Mouse (Mus musculus): ENCODE measurements around the gene Bnc2. TPM values are rescaled to one million over a fixed set of nuclear protein-coding genes. Genes with fewer than 3 reads are reported as not detected.

The Bnc2 gene
- polyA plus RNA-seq, 1 experiment, result 6.4 TPM

- peaks cover 25% of the 10 kb centered on the region for H3K79me2 ChIP-seq (ENCODE audit: control insufficient read depth, insufficient read depth)
- TF ChIP-seq SRF (IDR thresholded peaks at IDR 0.05; ENCODE audit: control insufficient read depth, insufficient read length, low read depth) (no peak), USF1 (IDR thresholded peaks at IDR 0.05; ENCODE audit: low read depth) (no peak), TCF3 (IDR thresholded peaks at IDR 0.05; ENCODE audit: insufficient read length, low read depth) (no peak), POLR2AphosphoS2 (IDR thresholded peaks at IDR 0.05; ENCODE audit: insufficient read length, low read depth) (no peak), REST (IDR thresholded peaks at IDR 0.05; ENCODE audit: insufficient read depth, insufficient read length) (no peak), MYOD1 (IDR thresholded peaks at IDR 0.05; ENCODE audit: control insufficient read depth in 1 of 3, insufficient read length in 2 of 3, low read depth in 2 of 3) (no peak), CEBPB (IDR thresholded peaks at IDR 0.05; ENCODE audit: insufficient read depth, poor library complexity, severe bottlenecking) (no peak), MAX (IDR thresholded peaks at IDR 0.05; ENCODE audit: low read depth) (no peak), POLR2A (IDR thresholded peaks at IDR 0.05; ENCODE audit: insufficient read length, low read depth) (no peak), E2F4 (IDR thresholded peaks at IDR 0.05; ENCODE audit: insufficient read depth) (no peak), MYOG (IDR thresholded peaks at IDR 0.05; ENCODE audit: control insufficient read depth in 1 of 3, insufficient read depth in 1 of 3, insufficient read length in 2 of 3, low read depth in 2 of 3) (no peak), TCF12 (IDR thresholded peaks at IDR 0.05; ENCODE audit: insufficient read depth, poor library complexity, severe bottlenecking) (no peak)
- no peaks in the 10 kb centered on the region for H3K27me3 ChIP-seq (ENCODE audit: control insufficient read depth, insufficient read depth, insufficient read length)
- H3K4me3 ChIP-seq, result no peak overlapping the region
- no peak overlapping the region for H3K4me2 ChIP-seq (ENCODE audit: low read depth)
- H3ac ChIP-seq (ENCODE audit: control insufficient read depth, insufficient read length), result no peak overlapping the region
- H3K36me3 ChIP-seq (ENCODE audit: control insufficient read depth, insufficient read depth), result no peaks in the 10 kb centered on the region
Observed at GRCm38 (mm10) chr4:84498469-84498868, 176.6 kb downstream of the Bnc2 start.

GRCm38 (mm10) chr4:84488323-84488722 lies 186.8 kb downstream of the Bnc2 start:
- Histone ChIP-seq H3K36me3 (ENCODE audit: control insufficient read depth, insufficient read depth) (no peaks in the 10 kb centered on the region), H3K79me2 (ENCODE audit: control insufficient read depth, insufficient read depth) (peaks cover 14% of the 10 kb centered on the region), H3K4me2 (ENCODE audit: low read depth) (no peak overlapping the region), H3K27me3 (ENCODE audit: control insufficient read depth, insufficient read depth, insufficient read length) (no peaks in the 10 kb centered on the region), H3ac (ENCODE audit: control insufficient read depth, insufficient read length) (no peak overlapping the region), H3K4me3 (no peak overlapping the region)
- TF ChIP-seq MYOD1 (IDR thresholded peaks at IDR 0.05; ENCODE audit: control insufficient read depth in 1 of 3, insufficient read length in 2 of 3, low read depth in 2 of 3), result no peak

GRCm38 (mm10) chr4:84482680-84483079 lies 192.4 kb downstream of the Bnc2 start:
- no peak for TF ChIP-seq E2F4 (IDR thresholded peaks at IDR 0.05; ENCODE audit: insufficient read depth)
- TF ChIP-seq SRF (IDR thresholded peaks at IDR 0.05; ENCODE audit: control insufficient read depth, insufficient read length, low read depth), result no peak
- no peak for TF ChIP-seq TCF3 (IDR thresholded peaks at IDR 0.05; ENCODE audit: insufficient read length, low read depth)
- TF ChIP-seq POLR2AphosphoS2 (IDR thresholded peaks at IDR 0.05; ENCODE audit: insufficient read length, low read depth), result no peak
- H3K36me3 ChIP-seq (ENCODE audit: control insufficient read depth, insufficient read depth), result no peaks in the 10 kb centered on the region
- no peak overlapping the region for H3ac ChIP-seq (ENCODE audit: control insufficient read depth, insufficient read length)
- H3K4me2 ChIP-seq (ENCODE audit: low read depth), result no peak overlapping the region
- H3K79me2 ChIP-seq (ENCODE audit: control insufficient read depth, insufficient read depth), result peaks cover 2% of the 10 kb centered on the region
- no peak overlapping the region for H3K4me3 ChIP-seq
- no peaks in the 10 kb centered on the region for H3K27me3 ChIP-seq (ENCODE audit: control insufficient read depth, insufficient read depth, insufficient read length)

- Histone ChIP-seq H3K27me3 (ENCODE audit: control insufficient read depth, insufficient read depth, insufficient read length) (no peaks in the 10 kb centered on the region), H3K4me3 (no peak overlapping the region), H3K36me3 (ENCODE audit: control insufficient read depth, insufficient read depth) (no peaks in the 10 kb centered on the region), H3ac (ENCODE audit: control insufficient read depth, insufficient read length) (no peak overlapping the region), H3K79me2 (ENCODE audit: control insufficient read depth, insufficient read depth) (no peaks in the 10 kb centered on the region), H3K4me2 (ENCODE audit: low read depth) (no peak overlapping the region)
- TF ChIP-seq REST (IDR thresholded peaks at IDR 0.05; ENCODE audit: insufficient read depth, insufficient read length) (no peak), MYOD1 (IDR thresholded peaks at IDR 0.05; ENCODE audit: control insufficient read depth in 1 of 3, insufficient read length in 2 of 3, low read depth in 2 of 3) (no peak)
Observed at GRCm38 (mm10) chr4:84472643-84473042, 202.4 kb downstream of the Bnc2 start.

- H3K4me3 ChIP-seq, result no peak overlapping the region
- TF ChIP-seq REST (IDR thresholded peaks at IDR 0.05; ENCODE audit: insufficient read depth, insufficient read length), result no peak
- no peak for TF ChIP-seq POLR2A (IDR thresholded peaks at IDR 0.05; ENCODE audit: insufficient read length, low read depth)
- no peak for TF ChIP-seq MYOG (IDR thresholded peaks at IDR 0.05; ENCODE audit: control insufficient read depth in 1 of 3, insufficient read depth in 1 of 3, insufficient read length in 2 of 3, low read depth in 2 of 3)
- no peak for TF ChIP-seq TCF3 (IDR thresholded peaks at IDR 0.05; ENCODE audit: insufficient read length, low read depth)
- TF ChIP-seq USF1 (IDR thresholded peaks at IDR 0.05; ENCODE audit: low read depth), result no peak
- no peak for TF ChIP-seq POLR2AphosphoS2 (IDR thresholded peaks at IDR 0.05; ENCODE audit: insufficient read length, low read depth)
- no peak for TF ChIP-seq E2F4 (IDR thresholded peaks at IDR 0.05; ENCODE audit: insufficient read depth)
- TF ChIP-seq SRF (IDR thresholded peaks at IDR 0.05; ENCODE audit: control insufficient read depth, insufficient read length, low read depth), result no peak
- TF ChIP-seq CEBPB (IDR thresholded peaks at IDR 0.05; ENCODE audit: insufficient read depth, poor library complexity, severe bottlenecking), result no peak
- TF ChIP-seq TCF12 (IDR thresholded peaks at IDR 0.05; ENCODE audit: insufficient read depth, poor library complexity, severe bottlenecking), result no peak
- no peak for TF ChIP-seq MAX (IDR thresholded peaks at IDR 0.05; ENCODE audit: low read depth)
- TF ChIP-seq MYOD1 (IDR thresholded peaks at IDR 0.05; ENCODE audit: control insufficient read depth in 1 of 3, insufficient read length in 2 of 3, low read depth in 2 of 3), result no peak
- peaks cover 12% of the 10 kb centered on the region for H3K79me2 ChIP-seq (ENCODE audit: control insufficient read depth, insufficient read depth)
- no peaks in the 10 kb centered on the region for H3K36me3 ChIP-seq (ENCODE audit: control insufficient read depth, insufficient read depth)
- no peak overlapping the region for H3ac ChIP-seq (ENCODE audit: control insufficient read depth, insufficient read length)
- no peak overlapping the region for H3K4me2 ChIP-seq (ENCODE audit: low read depth)
- no peaks in the 10 kb centered on the region for H3K27me3 ChIP-seq (ENCODE audit: control insufficient read depth, insufficient read depth, insufficient read length)
Observed at GRCm38 (mm10) chr4:84470106-84470885, 204.8 kb downstream of the Bnc2 start.
